Mouse (Mus musculus) limb, embryonic 13.5 days (tissue): ENCODE results near the gene Tspan15. TPM values are rescaled to one million over a fixed set of nuclear protein-coding genes. Genes with fewer than 3 reads are reported as not detected.

ENCODE experiments used
- ATAC-seq: fragments of 200-750 bp; cut with Nextera tagmentation; 2 replicates; pipeline ENCODE4 v1.8.0; 2017; ENCODE audit warnings: low read depth, moderate number of reproducible peaks, moderate TSS enrichment; ENCODE audit not compliant: low FRiP score
- H3K27ac ChIP-seq: fragments of 300-500 bp; sonication (generic); 2 replicates; pipeline ENCODE4 v1.5.1; 2015; ENCODE audit warnings: inconsistent platforms, mild to moderate bottlenecking, moderate library complexity
- H3K27me3 ChIP-seq: fragments of 300-500 bp; sonication (generic); 2 replicates; pipeline ENCODE4 v1.6.1; 2015; ENCODE audit warnings: mild to moderate bottlenecking, inconsistent platforms
- H3K36me3 ChIP-seq: fragments of 300-500 bp; sonication (generic); 2 replicates; pipeline ENCODE4 v1.6.1; 2015; ENCODE audit warnings: inconsistent platforms, mild to moderate bottlenecking, moderate library complexity
- H3K4me1 ChIP-seq: fragments of 300-500 bp; sonication (generic); 2 replicates; pipeline ENCODE4 v1.6.1; 2015; ENCODE audit warnings: inconsistent platforms
- H3K4me2 ChIP-seq: fragments of 300-500 bp; sonication (generic); replicated peaks from 2 replicates; pipeline ENCODE4 v1.6.1; 2015; ENCODE audit warnings: inconsistent platforms, mild to moderate bottlenecking, moderate library complexity
- H3K4me3 ChIP-seq: fragments of 300-500 bp; sonication (generic); 2 replicates; pipeline ENCODE4 v1.5.1; 2015; ENCODE audit warnings: moderate library complexity, mild to moderate bottlenecking, inconsistent platforms
- H3K9ac ChIP-seq: fragments of 300-500 bp; sonication (generic); 2 replicates; pipeline ENCODE4 v1.6.1; 2015; ENCODE audit warnings: mild to moderate bottlenecking, inconsistent platforms
- H3K9me3 ChIP-seq: fragments of 300-500 bp; sonication (generic); 2 replicates; pipeline ENCODE4 v1.6.1; 2016; ENCODE audit warnings: inconsistent platforms
- WGBS: fragments of 180-500 bp; shearing (Covaris S2); methylation state at CpG from one replicate; pipeline ENCODE4 v1.1.7; 2015; 5-methylcytosine and 5-hydroxymethylcytosine counted together
- microRNA-seq: library from miRNA; unstranded; fragments of <30 nt; microRNA quantifications from one replicate; pipeline ENCODE4, GENCODE M21; 2016
- polyA plus RNA-seq: library from polyadenylated mRNA; unstranded; fragments of >200 nt; fragmentation: Nextera tagmentation; extraction: Ambion mirVana; gene quantifications from 2 replicates; pipeline ENCODE4 v1.2.1, GENCODE M21; 2015

Tspan15 gene
- polyA plus RNA-seq, 1 experiment from 2014 or later: 15.6 TPM

GRCm38 (mm10) chr10:62138040-62138439 lies 93.0 kb downstream of the Tspan15 start:
- no peak overlapping the region for H3K9ac ChIP-seq
- 18% methylated on average over 3 of the region's 3 CpGs for WGBS
- ATAC-seq: no peak

GRCm38 (mm10) chr10:62137150-62137549 lies 93.9 kb downstream of the Tspan15 start:
- ATAC-seq: no peak
- Histone ChIP-seq H3K9ac (no peak overlapping the region), H3K27me3 (peaks cover 72% of the 10 kb centered on the region), H3K27ac (no peak overlapping the region), H3K4me3 (no peak overlapping the region), H3K9me3 (no peaks in the 10 kb centered on the region), H3K4me1 (peaks cover 13% of the 10 kb centered on the region), H3K36me3 (no peaks in the 10 kb centered on the region), H3K4me2 (no peak overlapping the region)
- WGBS: 5% methylated on average over 4 of the region's 4 CpGs

More at GRCm38 (mm10) chr10:62138040-62138439, 93.0 kb downstream of the Tspan15 start:
- Histone ChIP-seq H3K27me3 (peaks cover 63% of the 10 kb centered on the region), H3K9me3 (no peaks in the 10 kb centered on the region), H3K27ac (no peak overlapping the region), H3K36me3 (no peaks in the 10 kb centered on the region), H3K4me2 (no peak overlapping the region), H3K4me3 (no peak overlapping the region), H3K4me1 (peaks cover 7% of the 10 kb centered on the region)

- Histone ChIP-seq H3K27ac (no peak overlapping the region), H3K4me3 (no peak overlapping the region), H3K36me3 (no peaks in the 10 kb centered on the region), H3K4me2 (no peak overlapping the region), H3K27me3 (peaks cover 82% of the 10 kb centered on the region), H3K9me3 (no peaks in the 10 kb centered on the region), H3K9ac (no peak overlapping the region), H3K4me1 (peaks cover 13% of the 10 kb centered on the region)
- ATAC-seq: no peak
- 3% methylated on average over 8 of the region's 8 CpGs for WGBS
Measured at GRCm38 (mm10) chr10:62135696-62136470, 95.2 kb downstream of the Tspan15 start.

Small RNA genes within 50 kb of the gene (microRNA-seq; reads per million reads assigned to microRNA genes)
- gene Mir7662: not detected

Other genes starting within 250 kb of the Tspan15 start
- 0.23 TPM in 1 of 2 replicates, not detected in the other for gene Neurog3, start 98.2 kb downstream of the Tspan15 start, polyA plus RNA-seq
- 16.2 and 18.1 TPM in 2 replicates for gene Fam241b, start 87.3 kb downstream of the Tspan15 start, polyA plus RNA-seq
- not detected in 2 replicates for gene Tacr2, start 21.2 kb upstream of the Tspan15 start, polyA plus RNA-seq
- 40.1 and 44.7 TPM in 2 replicates for gene Hk1, start 148.7 kb upstream of the Tspan15 start, polyA plus RNA-seq
- gene Hkdc1, start 191.2 kb upstream of the Tspan15 start, polyA plus RNA-seq: 3.4 and 4.1 TPM in 2 replicates
- gene 4930507D05Rik, start 218.2 kb upstream of the Tspan15 start, polyA plus RNA-seq: 0.39 and 0.42 TPM in 2 replicates
- 25.4 and 25.6 TPM in 2 replicates for gene Supv3l1, start 218.5 kb upstream of the Tspan15 start, polyA plus RNA-seq